Mouse (Mus musculus): ENCODE measurements around the gene Mrpl58. TPM values are rescaled to one million over a fixed set of nuclear protein-coding genes. Genes with fewer than 3 reads are reported as not detected.

The Mrpl58 gene
- polyA plus RNA-seq, 2 experiments: 37.8 to 90.7 TPM

GRCm38 (mm10) chr11:115393721-115394325 is 9.7 kb upstream of the Mrpl58 start:
- TF ChIP-seq CTCF (IDR thresholded peaks at IDR 0.05; ENCODE audit: low read depth) (no peak), EP300 (IDR thresholded peaks at IDR 0.05; ENCODE audit: low read depth) (no peak)
- H3K9ac ChIP-seq (replicated peaks): no peak overlapping the region
- peak overlapping the region; percentile 28; the same call in 1 of the 2 replicates for H3K4me2 ChIP-seq (ENCODE audit: low read depth)
- no peak for DNase-seq (ENCODE audit: low read depth in 3 of 3, low spot score in 3 of 3)
- H3K27ac ChIP-seq: no peak overlapping the region
- no peaks in the 10 kb centered on the region for H3K9me3 ChIP-seq (ENCODE audit: control insufficient read depth, low read length)
- no peaks in the 10 kb centered on the region for H3K36me3 ChIP-seq (replicated peaks; ENCODE audit: control insufficient read depth, insufficient read depth, low read depth)
- H3K4me3 ChIP-seq (ENCODE audit: insufficient read depth in 1 of 2, low read depth in 2 of 2, low read length in 2 of 2): no peak overlapping the region
- H3K27me3 ChIP-seq (ENCODE audit: control insufficient read depth, insufficient read depth, low read length): no peaks in the 10 kb centered on the region; the same call in 1 of the 2 replicates
- ATAC-seq (ENCODE audit: insufficient read depth): no peak
- no peaks in the 10 kb centered on the region for H3K4me1 ChIP-seq (replicated peaks; ENCODE audit: control insufficient read depth in 2 of 2, insufficient read depth in 2 of 2, low read length in 1 of 2)
- 67% methylated on average over 34 of the region's 34 CpGs for WGBS (ENCODE audit: insufficient replicate concordance)

- WGBS (ENCODE audit: insufficient replicate concordance): 43% methylated on average over 7 of the region's 7 CpGs
- Histone ChIP-seq H3K27ac (no peak overlapping the region), H3K4me3 (ENCODE audit: insufficient read depth in 1 of 2, low read depth in 2 of 2, low read length in 2 of 2) (no peak overlapping the region), H3K36me3 (replicated peaks; ENCODE audit: control insufficient read depth, insufficient read depth, low read depth) (no peaks in the 10 kb centered on the region), H3K4me2 (ENCODE audit: low read depth) (no peak overlapping the region), H3K9me3 (ENCODE audit: control insufficient read depth, low read length) (no peaks in the 10 kb centered on the region), H3K9ac (replicated peaks) (no peak overlapping the region), H3K4me1 (replicated peaks; ENCODE audit: control insufficient read depth in 2 of 2, insufficient read depth in 2 of 2, low read length in 1 of 2) (no peaks in the 10 kb centered on the region), H3K27me3 (ENCODE audit: control insufficient read depth, insufficient read depth, low read length) (no peaks in the 10 kb centered on the region; the same call in 1 of the 2 replicates)
- no peak for TF ChIP-seq EP300 (IDR thresholded peaks at IDR 0.05; ENCODE audit: low read depth)
- no peak for TF ChIP-seq CTCF (IDR thresholded peaks at IDR 0.05; ENCODE audit: low read depth)
- ATAC-seq (ENCODE audit: insufficient read depth) (no peak), DNase-seq (ENCODE audit: low read depth in 3 of 3, low spot score in 3 of 3) (no peak)
Observed at GRCm38 (mm10) chr11:115398085-115398484, 5.5 kb upstream of the Mrpl58 start.

GRCm38 (mm10) chr11:115400126-115400525 is 3.4 kb upstream of the Mrpl58 start:
- no peak for DNase-seq (ENCODE audit: low read depth in 3 of 3, low spot score in 3 of 3)
- Histone ChIP-seq H3K9ac (replicated peaks) (no peak overlapping the region), H3K36me3 (replicated peaks; ENCODE audit: control insufficient read depth, insufficient read depth, low read depth) (no peaks in the 10 kb centered on the region), H3K9me3 (ENCODE audit: control insufficient read depth, low read length) (no peaks in the 10 kb centered on the region), H3K4me2 (ENCODE audit: low read depth) (no peak overlapping the region), H3K27me3 (ENCODE audit: control insufficient read depth, insufficient read depth, low read length) (no peaks in the 10 kb centered on the region), H3K27ac (no peak overlapping the region), H3K4me3 (ENCODE audit: insufficient read depth in 1 of 2, low read depth in 2 of 2, low read length in 2 of 2) (no peak overlapping the region), H3K4me1 (replicated peaks; ENCODE audit: control insufficient read depth in 2 of 2, insufficient read depth in 2 of 2, low read length in 1 of 2) (peaks cover 4 to 11% of the 10 kb centered on the region in 2 experiments; a peak in 2 of 4 replicates)
- TF ChIP-seq CTCF (IDR thresholded peaks at IDR 0.05; ENCODE audit: low read depth) (no peak), EP300 (IDR thresholded peaks at IDR 0.05; ENCODE audit: low read depth) (no peak)
- ATAC-seq (ENCODE audit: insufficient read depth): no peak
- WGBS (ENCODE audit: insufficient replicate concordance): 53% methylated on average over 3 of the region's 3 CpGs

- Histone ChIP-seq H3K27me3 (ENCODE audit: control insufficient read depth, insufficient read depth, low read length) (no peaks in the 10 kb centered on the region), H3K9ac (replicated peaks) (no peak overlapping the region), H3K36me3 (replicated peaks; ENCODE audit: control insufficient read depth, insufficient read depth, low read depth) (no peaks in the 10 kb centered on the region), H3K4me2 (ENCODE audit: low read depth) (no peak overlapping the region), H3K27ac (no peak overlapping the region), H3K9me3 (ENCODE audit: control insufficient read depth, low read length) (no peaks in the 10 kb centered on the region), H3K4me1 (replicated peaks; ENCODE audit: control insufficient read depth in 2 of 2, insufficient read depth in 2 of 2, low read length in 1 of 2) (peaks cover 4 to 11% of the 10 kb centered on the region in 2 experiments; a peak in 2 of 4 replicates), H3K4me3 (ENCODE audit: insufficient read depth in 1 of 2, low read depth in 2 of 2, low read length in 2 of 2) (no peak overlapping the region)
- ATAC-seq (ENCODE audit: insufficient read depth) (no peak), DNase-seq (ENCODE audit: low read depth in 3 of 3, low spot score in 3 of 3) (no peak)
- TF ChIP-seq EP300 (IDR thresholded peaks at IDR 0.05; ENCODE audit: low read depth) (no peak), CTCF (IDR thresholded peaks at IDR 0.05; ENCODE audit: low read depth) (no peak)
- 44% methylated on average over 11 of the region's 11 CpGs for WGBS (ENCODE audit: insufficient replicate concordance)
Observed at GRCm38 (mm10) chr11:115400630-115401391, 2.7 kb upstream of the Mrpl58 start.

- no peak overlapping the region for H3K9ac ChIP-seq (replicated peaks)
- no peak overlapping the region for H3K4me2 ChIP-seq (ENCODE audit: low read depth)
- no peaks in the 10 kb centered on the region for H3K9me3 ChIP-seq (ENCODE audit: control insufficient read depth, low read length)
- H3K4me3 ChIP-seq (ENCODE audit: insufficient read depth in 1 of 2, low read depth in 2 of 2, low read length in 2 of 2): no peak overlapping the region
- no peak overlapping the region for H3K27ac ChIP-seq
- peaks cover 4 to 11% of the 10 kb centered on the region in 2 experiments; a peak in 2 of 4 replicates for H3K4me1 ChIP-seq (replicated peaks; ENCODE audit: control insufficient read depth in 2 of 2, insufficient read depth in 2 of 2, low read length in 1 of 2)
- WGBS (ENCODE audit: insufficient replicate concordance): 86% methylated on average over 6 of the region's 6 CpGs
- H3K36me3 ChIP-seq (replicated peaks; ENCODE audit: control insufficient read depth, insufficient read depth, low read depth): no peaks in the 10 kb centered on the region; the same call in 1 of the 2 replicates
- TF ChIP-seq CTCF (IDR thresholded peaks at IDR 0.05; ENCODE audit: low read depth): no peak
- TF ChIP-seq EP300 (IDR thresholded peaks at IDR 0.05; ENCODE audit: low read depth): no peak
- ATAC-seq (ENCODE audit: insufficient read depth) (no peak), DNase-seq (ENCODE audit: low read depth in 3 of 3, low spot score in 3 of 3) (no peak)
- no peaks in the 10 kb centered on the region for H3K27me3 ChIP-seq (ENCODE audit: control insufficient read depth, insufficient read depth, low read length)
Observed at GRCm38 (mm10) chr11:115405723-115406122, 2.2 kb downstream of the Mrpl58 start.

Measured in liver, embryonic 14.5 days (tissue).